Mouse (Mus musculus): ENCODE measurements around the gene Etv5. TPM values are rescaled to one million over a fixed set of nuclear protein-coding genes. Genes with fewer than 3 reads are reported as not detected.

Etv5 gene
- total and polyA plus RNA-seq, 3 experiments, result 2.6 to 4.5 (median 3.5) TPM

DNA sequence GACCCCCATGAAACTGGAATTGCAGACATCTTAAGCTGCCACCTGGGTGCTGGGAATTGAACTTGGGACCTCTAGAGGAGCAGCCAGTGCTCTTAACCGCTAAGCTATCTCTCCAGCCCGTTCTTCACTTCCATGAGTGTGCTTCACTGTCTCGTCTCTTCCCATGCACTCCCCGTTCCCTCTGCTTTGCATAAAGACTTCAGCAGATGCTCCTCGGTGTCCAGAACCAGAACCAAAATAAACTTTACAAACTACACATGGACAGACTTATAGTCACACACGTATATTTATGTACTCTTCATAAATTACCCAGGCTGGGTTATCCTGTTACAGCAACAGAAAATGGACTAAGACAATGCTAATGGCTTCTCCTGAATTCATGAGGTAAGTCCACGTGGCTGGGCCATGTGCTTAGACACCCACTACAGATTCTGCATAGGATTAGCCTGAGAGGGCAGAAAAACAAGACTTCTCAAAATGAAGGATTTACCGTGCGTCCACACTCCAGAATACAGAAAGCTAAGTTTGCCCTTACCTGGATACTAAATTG is 25.2 kb downstream of the Etv5 start:
- TF ChIP-seq MYC (IDR thresholded peaks at IDR 0.05; ENCODE audit: low read depth, low read length), result 0 out of 2 replicates have a peak, but pooled peaks have one; percentile 23
- no peak for TF ChIP-seq BHLHE40 (IDR thresholded peaks at IDR 0.05; ENCODE audit: low read depth, low read length)
- dilution Hi-C loops (cut with MboI; ENCODE audit: extremely low pct_ligation_motif_present, extremely low pct_unique_long_range_greater_than_20kb, low sequenced_read_pairs), result no loop called here
- Histone ChIP-seq H3K36me3 (replicated peaks in 1 of 2; ENCODE audit: control insufficient read depth in 1 of 2, insufficient read depth in 1 of 2, low read length in 1 of 2) (peaks cover 0 to 4% of the 10 kb centered on the region in 2 experiments), H3K9ac (ENCODE audit: insufficient read depth, low read depth) (no peak overlapping the region), H3K79me2 (replicated peaks; ENCODE audit: control insufficient read depth, extremely low read depth, insufficient read depth, poor library complexity, severe bottlenecking) (no peaks in the 10 kb centered on the region), H3K27me3 (replicated peaks) (no peaks in the 10 kb centered on the region), H3K27ac (ENCODE audit: insufficient read depth, low read depth) (no peak overlapping the region), H3K4me1 (ENCODE audit: control insufficient read depth in 1 of 2, insufficient read depth in 2 of 2) (peaks cover 0 to 37% of the 10 kb centered on the region in 2 experiments; a peak in 3 of 4 replicates), H3K4me3 (replicated peaks in 1 of 3; ENCODE audit: low read depth in 2 of 3, low read length in 2 of 3, poor library complexity in 1 of 3) (no peak overlapping the region), H3K9me3 (replicated peaks; ENCODE audit: low read length) (no peaks in the 10 kb centered on the region), H3K4me2 (ENCODE audit: insufficient read depth, low read depth, poor library complexity, severe bottlenecking) (no peak overlapping the region)
- in situ Hi-C loops (cut with MboI; ENCODE audit: low pct_ligation_motif_present, low pct_unique_long_range_greater_than_20kb, low sequenced_read_pairs), result no loop called here
- no peak for DNase-seq (ENCODE audit: extremely low read depth)

DNA sequence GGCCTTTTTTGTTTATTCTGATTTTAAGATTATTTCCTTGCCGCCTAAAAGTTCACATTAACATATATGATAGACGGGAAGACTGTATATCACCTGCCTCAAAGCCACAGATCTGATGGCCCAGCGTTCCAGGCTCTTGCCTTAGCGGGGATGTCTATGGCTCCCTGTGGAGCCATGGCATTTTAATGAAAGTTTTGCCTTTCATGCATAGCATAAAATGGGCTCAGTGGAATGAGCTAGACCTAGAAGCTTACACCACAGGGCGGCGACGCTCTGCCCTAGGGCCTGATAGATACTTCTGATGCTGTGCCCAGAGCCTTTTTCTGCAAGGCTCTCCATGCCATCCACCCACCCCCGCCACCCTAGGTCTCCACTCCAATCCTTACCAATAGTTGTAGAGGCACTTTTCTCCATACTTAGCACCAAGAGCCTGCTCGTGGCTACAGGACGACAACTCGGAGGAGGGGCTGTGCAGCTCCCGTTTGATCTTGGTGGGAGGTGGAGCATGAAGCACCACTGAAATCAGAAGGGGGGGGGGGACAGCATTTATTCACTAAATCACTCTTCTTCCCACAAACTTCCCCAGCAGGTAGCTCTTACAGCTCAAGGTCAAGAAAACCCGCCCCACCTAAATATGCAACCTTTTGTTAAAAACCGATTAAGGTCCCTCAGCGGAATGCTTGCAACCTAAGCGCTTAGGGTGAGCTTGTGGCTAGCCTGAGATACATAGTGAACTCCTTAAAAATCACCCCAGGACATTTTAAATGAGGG is 26.9 kb downstream of the Etv5 start:
- Histone ChIP-seq H3K9ac (ENCODE audit: insufficient read depth, low read depth) (no peak overlapping the region), H3K4me3 (replicated peaks in 1 of 3; ENCODE audit: low read depth in 2 of 3, low read length in 2 of 3, poor library complexity in 1 of 3) (no peak overlapping the region), H3K79me2 (replicated peaks; ENCODE audit: control insufficient read depth, extremely low read depth, insufficient read depth, poor library complexity, severe bottlenecking) (no peaks in the 10 kb centered on the region), H3K27ac (ENCODE audit: insufficient read depth, low read depth) (no peak overlapping the region), H3K27me3 (replicated peaks) (no peaks in the 10 kb centered on the region), H3K4me2 (ENCODE audit: insufficient read depth, low read depth, poor library complexity, severe bottlenecking) (no peak overlapping the region), H3K36me3 (replicated peaks in 1 of 2; ENCODE audit: control insufficient read depth in 1 of 2, insufficient read depth in 1 of 2, low read length in 1 of 2) (peaks cover 0 to 4% of the 10 kb centered on the region in 2 experiments), H3K4me1 (ENCODE audit: control insufficient read depth in 1 of 2, insufficient read depth in 2 of 2) (peaks cover 0 to 37% of the 10 kb centered on the region in 2 experiments; a peak in 3 of 4 replicates), H3K9me3 (replicated peaks; ENCODE audit: low read length) (no peaks in the 10 kb centered on the region)
- dilution Hi-C loops (cut with MboI; ENCODE audit: extremely low pct_ligation_motif_present, extremely low pct_unique_long_range_greater_than_20kb, low sequenced_read_pairs) (no loop called here), in situ Hi-C loops (cut with MboI; ENCODE audit: low pct_ligation_motif_present, low pct_unique_long_range_greater_than_20kb, low sequenced_read_pairs) (no loop called here)
- no peak for DNase-seq (ENCODE audit: extremely low read depth)
- no peak for TF ChIP-seq ZNF384 (IDR thresholded peaks at IDR 0.05; ENCODE audit: low read depth, low read length)
- TF ChIP-seq TBP (conservative IDR thresholded peaks at IDR 0.05; ENCODE audit: low read depth, low read length), result no peak
- no peak for TF ChIP-seq CHD1 (IDR thresholded peaks at IDR 0.05; ENCODE audit: low read depth, low read length)

DNA sequence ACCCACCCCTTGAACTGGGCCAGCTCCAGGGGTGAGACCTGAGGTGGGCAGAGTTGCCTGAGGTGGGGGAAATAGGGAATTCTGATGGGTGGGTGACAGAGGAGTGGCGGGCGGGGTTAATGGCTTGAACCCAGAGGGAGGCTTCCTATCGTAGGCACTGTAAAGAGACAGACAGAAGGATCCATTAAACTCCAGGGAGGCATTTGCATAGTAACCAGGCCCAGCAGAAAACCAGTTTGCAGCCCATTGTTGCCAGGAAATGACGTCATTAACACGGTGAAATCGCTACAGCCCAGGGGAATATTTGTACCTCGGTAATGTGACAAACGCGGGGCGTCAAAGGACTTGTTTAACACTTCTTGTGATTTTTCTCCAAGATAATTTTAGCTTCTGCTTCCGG is 27.8 kb downstream of the Etv5 start:
- no peaks in the 10 kb centered on the region for H3K79me2 ChIP-seq (replicated peaks; ENCODE audit: control insufficient read depth, extremely low read depth, insufficient read depth, poor library complexity, severe bottlenecking)
- H3K4me3 ChIP-seq (replicated peaks in 1 of 3; ENCODE audit: low read depth in 2 of 3, low read length in 2 of 3, poor library complexity in 1 of 3), result no peak overlapping the region
- TF ChIP-seq POLR2AphosphoS2 (IDR thresholded peaks at IDR 0.05; ENCODE audit: low read depth, low read length) (no peak), UBTF (IDR thresholded peaks at IDR 0.05; ENCODE audit: low read depth, low read length) (no peak), JUN (IDR thresholded peaks at IDR 0.05; ENCODE audit: insufficient read depth, low read depth, low read length) (no peak), IRF4 (IDR thresholded peaks at IDR 0.05; ENCODE audit: low read depth, low read length) (no peak), RAD21 (IDR thresholded peaks at IDR 0.05; ENCODE audit: low read depth, low read length) (no peak), MAZ (IDR thresholded peaks at IDR 0.05; ENCODE audit: low read depth, low read length) (no peak), EP300 (IDR thresholded peaks at IDR 0.05; ENCODE audit: low read length) (no peak), SIN3A (IDR thresholded peaks at IDR 0.05; ENCODE audit: low read length) (no peak), PAX5 (IDR thresholded peaks at IDR 0.05; ENCODE audit: low read length) (no peak), ETS1 (conservative IDR thresholded peaks at IDR 0.05; ENCODE audit: low read depth, low read length) (no peak), E2F4 (IDR thresholded peaks at IDR 0.05; ENCODE audit: insufficient replicate concordance, low read depth, low read length) (no peak), GABPA (IDR thresholded peaks at IDR 0.05; ENCODE audit: insufficient replicate concordance, low read depth, low read length) (no peak), POLR2A (IDR thresholded peaks at IDR 0.05; ENCODE audit: low read depth, low read length) (no peak), MAX (IDR thresholded peaks at IDR 0.05; ENCODE audit: low read length) (no peak), TCF12 (IDR thresholded peaks at IDR 0.05; ENCODE audit: low read depth, low read length) (no peak), SMC3 (IDR thresholded peaks at IDR 0.05; ENCODE audit: low read depth, low read length) (no peak), MEF2A (IDR thresholded peaks at IDR 0.05; ENCODE audit: borderline replicate concordance, low read depth, low read length) (no peak)
- no peaks in the 10 kb centered on the region for H3K27me3 ChIP-seq (replicated peaks)
- no peaks in the 10 kb centered on the region for H3K9me3 ChIP-seq (replicated peaks; ENCODE audit: low read length)
- dilution Hi-C loops (cut with MboI; ENCODE audit: extremely low pct_ligation_motif_present, extremely low pct_unique_long_range_greater_than_20kb, low sequenced_read_pairs) (no loop called here), in situ Hi-C loops (cut with MboI; ENCODE audit: low pct_ligation_motif_present, low pct_unique_long_range_greater_than_20kb, low sequenced_read_pairs) (no loop called here)
- peak overlapping the region; percentile 22; the same call in 1 of the 2 replicates for H3K4me2 ChIP-seq (ENCODE audit: insufficient read depth, low read depth, poor library complexity, severe bottlenecking)
- H3K36me3 ChIP-seq (replicated peaks in 1 of 2; ENCODE audit: control insufficient read depth in 1 of 2, insufficient read depth in 1 of 2, low read length in 1 of 2), result peaks cover 0 to 4% of the 10 kb centered on the region in 2 experiments
- H3K27ac ChIP-seq (ENCODE audit: insufficient read depth, low read depth), result no peak overlapping the region
- H3K9ac ChIP-seq (ENCODE audit: insufficient read depth, low read depth), result no peak overlapping the region
- DNase-seq (ENCODE audit: extremely low read depth), result peak; percentile 48
- H3K4me1 ChIP-seq (ENCODE audit: control insufficient read depth in 1 of 2, insufficient read depth in 2 of 2), result peaks cover 0 to 29% of the 10 kb centered on the region in 2 experiments; a peak in 3 of 4 replicates

All from CH12.LX (cell line).